Mouse (Mus musculus): ENCODE results near the gene Ddx5. TPM values are rescaled to one million over a fixed set of nuclear protein-coding genes. Genes with fewer than 3 reads are reported as not detected.
"Not testable (repeated sequence)": the region's sequence is repeated elsewhere in the genome, so short reads cannot be mapped to it uniquely, and the experiment has no call there.

Gene Ddx5
- total RNA-seq, 1 experiment from 2014 or later = 926 TPM

DNA sequence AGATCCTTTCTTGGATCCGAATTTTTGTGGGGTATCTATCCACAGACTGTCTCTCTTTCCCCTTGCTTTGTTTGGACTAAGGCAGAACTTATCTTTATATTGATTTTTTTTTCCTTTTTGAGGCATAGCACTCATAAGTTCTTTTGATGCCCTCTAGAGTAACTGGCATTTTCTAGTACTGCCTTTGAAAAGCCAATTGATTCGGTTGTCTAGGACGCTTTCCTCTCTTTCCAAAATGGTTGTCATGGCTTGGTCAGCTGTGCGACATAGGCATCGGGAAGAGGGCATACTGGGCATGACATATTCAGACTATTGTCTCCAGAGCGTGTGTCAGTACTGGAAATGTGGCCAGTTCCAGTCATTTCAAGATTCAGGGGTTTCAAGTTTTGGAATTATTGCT, 664 bp upstream of the Ddx5 start:
- no peak for DNase-seq

DNA sequence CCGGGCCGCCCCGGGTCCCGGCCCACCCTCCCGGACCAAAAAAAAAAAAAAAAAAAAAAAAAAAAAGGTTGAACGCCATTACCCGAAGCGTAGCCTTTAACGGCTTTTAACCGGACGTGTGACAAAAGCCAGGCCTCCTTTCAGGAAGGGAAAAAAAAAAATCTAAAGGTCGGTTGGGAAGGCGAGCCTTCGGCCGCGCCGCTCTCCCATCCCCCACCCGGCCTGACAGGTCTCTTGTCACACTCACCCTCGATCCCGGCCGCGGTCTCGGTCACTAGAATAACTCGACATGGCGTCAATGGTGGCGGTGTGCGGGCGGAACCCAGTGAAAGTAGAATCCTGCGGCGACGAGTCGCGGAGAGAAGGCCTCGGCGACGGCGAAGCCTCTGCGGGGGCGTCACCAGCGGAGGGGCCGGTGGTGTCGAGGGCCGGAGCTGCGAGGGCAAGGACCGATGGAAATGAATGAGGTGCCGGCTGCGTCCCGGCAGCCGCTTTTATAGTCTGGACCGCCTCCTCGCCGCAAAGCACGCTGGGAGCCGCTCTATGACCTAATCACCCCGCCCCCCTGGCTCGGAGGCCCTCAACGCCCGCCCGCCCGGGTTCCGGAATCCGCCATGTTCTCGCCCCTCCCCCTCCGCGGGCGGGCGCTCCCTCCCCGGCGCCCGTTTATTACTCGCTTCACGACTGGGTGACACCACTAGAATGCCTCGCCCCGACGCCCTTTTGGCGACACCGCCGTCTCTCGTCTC, 785 bp downstream of the Ddx5 start:
- DNase-seq = peak; percentile 100

DNA sequence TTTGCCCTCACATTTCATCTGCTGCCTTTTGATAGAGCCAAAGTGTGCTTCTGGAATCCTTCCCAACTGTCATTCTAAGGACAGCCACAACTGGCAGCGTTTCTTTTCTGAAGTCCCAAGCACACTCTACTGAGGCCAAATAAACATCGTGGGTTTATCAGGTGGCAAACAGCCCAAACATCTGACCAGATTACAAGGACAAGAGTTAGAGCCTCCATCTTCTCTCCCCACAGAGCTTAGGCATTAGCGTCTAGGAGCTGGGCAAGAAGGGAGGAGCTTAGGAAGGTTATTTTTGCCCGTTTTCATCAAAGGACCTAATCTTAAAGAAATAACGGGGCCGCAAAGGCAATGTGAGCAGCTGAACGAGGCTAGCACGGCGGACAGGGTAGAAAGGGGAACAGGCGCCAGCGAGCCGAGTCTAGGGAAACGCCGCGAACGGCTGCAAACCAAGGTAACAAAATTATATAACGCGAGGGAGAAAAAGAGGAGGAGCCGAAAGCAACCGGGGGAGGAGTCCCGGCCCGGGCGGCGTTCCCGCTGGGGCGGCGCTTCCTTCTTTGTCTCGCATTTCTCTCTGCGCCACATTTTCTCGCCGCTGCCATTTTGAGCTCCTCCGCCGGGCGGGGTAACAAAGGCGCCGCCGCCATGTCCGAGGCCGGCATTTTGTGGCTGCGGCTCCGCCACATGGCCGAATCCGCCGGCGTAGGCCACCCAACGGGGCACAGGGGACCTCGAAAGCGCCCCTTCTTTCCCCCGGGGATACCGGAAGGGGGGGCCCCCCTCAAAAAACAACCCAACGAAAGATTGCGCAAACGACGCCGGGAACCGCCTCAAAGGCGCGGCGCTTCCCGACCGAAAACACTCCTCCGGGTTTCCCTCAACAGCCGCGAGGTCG, 1.6 kb downstream of the Ddx5 start:
- DNase-seq = peak; percentile 91

DNA sequence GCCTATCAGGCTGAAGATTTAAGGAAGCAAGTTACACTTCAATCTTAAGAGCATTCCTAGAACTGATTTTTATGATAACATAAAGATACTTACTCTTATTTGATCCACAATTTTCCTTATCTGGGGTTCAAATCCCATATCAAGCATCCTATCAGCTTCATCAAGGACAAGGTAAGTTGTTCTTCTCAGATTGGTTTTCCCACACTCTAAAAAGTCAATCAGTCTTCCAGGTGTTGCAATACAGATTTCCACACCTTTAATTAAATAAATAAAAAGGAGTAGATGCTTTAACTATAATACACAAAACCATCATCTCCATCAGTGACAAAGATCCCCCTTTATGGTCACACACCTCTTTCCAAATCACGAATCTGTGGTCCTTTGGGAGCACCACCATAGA, 3.9 kb downstream of the Ddx5 start:
- no peak for DNase-seq

DNA sequence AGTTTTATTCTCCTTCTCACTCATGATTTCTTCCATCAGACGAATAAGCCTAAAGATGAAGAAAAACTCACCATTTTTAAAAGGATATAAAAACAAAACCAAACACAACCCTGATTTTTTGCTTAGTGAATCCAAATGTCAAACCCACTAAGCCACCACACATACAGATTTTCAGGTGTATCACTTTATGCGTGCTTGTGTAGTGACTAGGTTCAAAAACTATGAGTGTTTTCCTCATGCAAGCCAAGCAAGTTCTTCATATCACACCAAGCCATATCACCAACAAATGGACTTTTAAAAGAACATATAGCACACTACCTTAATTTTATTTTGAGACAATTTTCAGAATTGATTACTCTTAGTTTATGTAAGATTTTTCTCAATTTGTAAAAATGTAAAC, 4.5 kb downstream of the Ddx5 start:
- DNase-seq = no peak

DNA sequence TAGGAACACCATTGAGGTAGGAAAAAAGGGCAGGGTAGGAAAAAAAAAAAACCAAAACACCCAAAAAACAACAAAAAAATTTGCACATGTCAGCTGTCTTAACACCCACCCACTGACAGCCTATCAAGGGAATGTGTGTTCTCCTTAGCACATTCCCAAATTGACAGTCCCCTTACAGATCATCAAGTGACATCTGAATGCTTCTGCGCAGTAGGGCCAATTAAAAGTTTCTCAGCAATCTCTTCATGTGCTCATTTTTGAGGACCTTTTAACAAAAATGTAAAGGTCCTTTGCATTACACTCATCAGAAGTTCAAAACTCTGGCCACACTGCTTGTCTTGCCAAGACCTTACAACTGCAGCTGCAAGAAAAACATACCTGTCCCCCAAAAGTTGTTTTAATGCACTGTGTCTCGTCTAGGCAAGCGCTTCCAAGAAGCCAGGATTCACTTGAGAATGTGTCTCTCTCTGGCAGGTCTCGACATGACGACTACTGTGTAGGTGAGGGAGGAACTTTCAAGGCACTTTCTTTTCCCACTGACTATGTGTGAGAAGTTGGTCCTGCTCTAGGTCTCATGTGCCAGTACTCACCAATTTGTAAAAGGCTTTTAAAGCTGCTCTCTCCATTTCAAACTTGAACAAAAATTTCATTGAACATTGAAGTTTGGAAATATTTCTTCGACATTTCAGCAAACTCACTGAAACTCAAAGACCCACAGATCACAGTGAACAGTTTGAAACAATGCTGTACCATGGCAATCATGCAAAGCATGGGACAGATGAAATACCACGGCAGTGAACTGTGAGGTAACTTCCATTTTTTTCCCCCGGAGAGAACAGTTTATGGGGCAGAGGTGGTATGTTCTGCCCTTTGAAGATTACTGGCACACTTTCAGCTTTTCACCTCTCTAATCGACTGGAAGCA, 5.9 kb downstream of the Ddx5 start:
- no peak for DNase-seq

DNA sequence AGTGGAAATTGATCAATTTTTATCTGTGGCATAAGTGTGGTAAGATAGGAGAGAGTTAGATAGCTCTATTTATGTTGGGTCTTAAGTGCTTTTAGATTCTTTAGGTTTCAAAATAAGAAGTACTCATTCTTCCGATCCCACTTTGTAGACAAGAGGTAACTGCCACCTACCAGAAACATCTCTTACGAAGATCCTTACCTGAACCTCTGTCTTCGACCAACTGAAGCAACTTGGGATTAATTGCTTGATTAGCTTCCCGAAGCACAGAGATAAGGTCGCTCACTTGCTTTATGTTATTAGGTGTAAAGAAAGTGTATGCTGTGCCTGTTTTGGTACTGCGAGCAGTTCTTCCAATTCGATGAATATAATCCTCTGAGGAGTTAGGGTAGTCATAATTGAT, 6.7 kb downstream of the Ddx5 start:
- DNase-seq = not testable (repeated sequence)

DNA sequence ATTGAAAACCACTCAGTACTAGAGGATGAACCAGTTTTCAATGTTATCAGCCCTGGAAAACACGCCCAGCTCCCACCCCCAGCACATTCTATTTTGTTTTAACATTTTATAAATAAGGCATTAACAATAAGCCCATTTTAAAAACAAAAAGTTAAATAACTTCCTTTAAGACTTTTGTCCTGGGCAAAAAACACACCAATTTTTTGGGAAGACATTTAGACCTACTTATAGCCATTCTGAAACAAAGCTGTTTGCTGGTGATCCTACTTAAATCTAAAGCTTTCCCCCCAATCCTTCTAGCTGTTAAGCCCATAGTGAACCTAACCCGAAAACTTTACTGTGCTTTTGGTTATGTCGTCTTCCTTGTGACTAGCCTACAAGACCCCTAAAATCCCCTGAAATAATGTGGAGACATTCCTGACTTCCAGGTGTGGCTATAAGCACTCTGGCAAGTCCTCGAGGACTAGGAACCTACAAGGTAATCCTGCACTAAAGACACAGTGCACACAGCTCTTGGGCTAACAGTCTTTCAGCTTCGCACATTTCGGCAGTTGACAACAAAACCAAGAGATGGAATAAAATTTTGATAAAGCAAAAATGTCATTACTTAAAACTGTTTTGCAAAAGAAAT, 8.3 kb downstream of the Ddx5 start:
- no peak for DNase-seq

DNA sequence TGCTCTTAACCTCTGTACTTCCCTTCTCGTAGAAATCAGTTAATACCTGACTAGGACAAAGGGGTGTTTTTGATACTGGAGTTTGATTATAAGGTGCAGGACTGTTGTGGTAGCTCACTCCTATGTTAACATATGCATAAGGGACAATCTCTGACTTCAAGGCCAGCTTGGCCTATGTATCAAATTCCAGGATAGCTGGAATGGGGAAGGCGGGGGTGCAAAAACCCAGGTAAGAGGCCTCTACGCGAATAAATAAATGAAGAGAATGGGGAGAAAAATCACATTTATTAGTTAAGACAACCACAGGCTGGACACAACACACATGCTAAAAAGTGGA, 8.9 kb downstream of the Ddx5 start:
- DNase-seq = no peak

DNA sequence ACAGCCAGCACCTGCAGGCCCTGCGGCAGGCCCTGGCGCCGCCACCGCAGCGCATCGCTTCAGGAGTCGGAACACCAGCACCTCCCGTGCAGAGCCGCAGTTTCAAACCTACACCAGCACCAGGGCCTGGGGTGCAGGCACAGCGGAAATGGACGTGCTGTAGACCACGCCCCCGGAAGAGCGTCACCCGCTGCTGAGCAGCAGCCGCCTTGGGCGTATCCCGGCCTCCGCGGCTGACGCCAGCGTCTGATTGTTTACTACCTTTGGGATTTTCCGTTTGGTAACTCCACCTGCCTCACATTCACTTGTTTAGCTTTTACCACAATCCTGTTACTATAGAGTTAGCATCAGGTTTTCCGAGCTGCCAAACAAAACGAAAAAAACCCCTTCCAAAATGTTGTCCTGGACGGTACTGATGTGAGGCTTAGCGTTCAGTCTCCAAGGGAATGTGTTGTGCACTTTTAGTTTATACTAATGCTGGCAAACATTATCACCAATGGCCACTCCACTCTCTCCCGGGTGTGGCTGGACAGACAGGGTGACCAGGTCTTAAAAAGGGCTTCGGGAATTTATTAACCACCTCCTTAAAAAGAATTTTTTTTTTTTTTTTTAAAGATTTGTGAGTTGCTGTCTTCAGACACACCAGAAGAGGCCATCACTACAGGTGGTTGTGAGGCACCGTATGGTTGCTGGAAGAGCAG, 9.4 kb downstream of the Ddx5 start, which contains the start of gene Polg2:
Gene Polg2, minus strand, starts transcription at position 150 of the 701 bp plus-strand sequence.
- peak; percentile 90 for DNase-seq

DNA sequence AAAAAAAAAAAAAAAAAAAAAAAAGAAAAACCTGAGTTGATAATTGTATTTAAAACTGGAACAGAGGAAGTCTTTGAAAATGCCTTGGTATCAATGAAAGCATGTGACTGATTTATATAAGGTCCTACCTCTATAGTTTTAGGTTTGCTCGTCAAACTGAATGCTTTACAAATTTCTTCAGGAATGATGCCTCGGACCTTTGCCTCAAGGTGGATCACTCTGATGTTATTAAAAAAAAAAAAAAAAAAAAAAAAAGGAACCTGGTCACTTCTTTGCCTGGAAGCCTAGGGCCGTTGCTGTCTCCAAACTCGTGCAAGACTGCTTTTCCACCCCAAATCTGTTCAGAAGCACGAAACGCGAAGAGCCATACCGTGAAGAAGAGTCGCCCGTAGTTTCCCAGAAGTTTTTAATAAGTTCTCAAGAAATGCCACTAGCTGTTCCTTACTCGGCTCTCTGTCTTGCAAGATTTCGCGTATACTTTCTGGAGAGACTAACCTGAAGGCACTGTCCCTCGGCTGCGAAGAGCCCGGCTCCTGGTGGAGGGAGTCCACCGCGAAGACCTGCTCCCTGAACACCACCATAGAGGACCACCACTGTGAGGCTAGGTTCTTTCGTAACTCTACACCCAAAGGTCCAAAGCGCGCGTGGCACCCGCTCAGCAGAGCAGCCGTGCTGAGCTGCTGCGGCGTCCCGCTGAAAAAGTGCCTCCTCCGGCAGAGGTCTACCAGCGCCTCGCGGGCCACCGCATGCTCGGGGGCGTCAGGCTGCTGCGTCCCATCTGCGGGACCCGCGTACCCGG, 10.2 kb downstream of the Ddx5 start:
- DNase-seq = no peak

DNA sequence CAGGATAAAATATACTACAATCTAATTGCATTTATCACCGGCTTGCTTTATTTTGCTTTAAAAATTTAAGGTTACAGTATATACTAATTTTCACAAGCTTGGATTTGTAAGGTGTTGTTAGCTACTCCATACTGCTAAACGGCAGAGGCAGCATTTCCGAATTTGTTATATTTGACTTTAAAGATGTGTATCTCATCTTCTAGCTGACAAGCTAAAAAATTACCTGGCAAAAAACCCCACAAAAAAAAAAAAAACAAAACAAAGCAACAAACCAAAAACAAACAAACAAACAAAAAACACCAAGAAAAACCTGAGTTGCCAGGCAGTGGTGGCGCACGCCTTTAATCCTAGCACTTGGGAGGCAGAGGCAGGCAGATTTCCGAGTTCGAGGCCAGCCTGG, 10.9 kb downstream of the Ddx5 start:
- DNase-seq = no peak

DNA sequence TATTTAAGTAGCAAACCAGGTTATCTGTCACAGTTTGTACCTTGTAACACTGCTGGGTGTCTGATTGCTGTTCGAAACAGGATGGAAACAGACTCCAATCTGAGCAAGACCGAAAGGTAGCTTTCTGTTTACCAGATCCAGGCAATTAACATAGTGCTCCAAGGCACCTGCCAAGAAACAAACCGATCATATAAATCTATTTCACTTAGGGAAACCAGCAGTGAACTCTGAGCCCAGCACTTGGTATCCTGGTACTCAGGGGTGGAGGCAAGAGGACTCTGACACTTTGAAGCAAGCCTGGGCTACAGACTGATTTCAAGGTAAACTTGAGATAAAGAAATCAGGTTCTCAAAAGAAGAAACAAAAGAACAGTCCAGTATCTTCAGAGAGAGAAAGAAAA, 11.6 kb downstream of the Ddx5 start:
- no peak for DNase-seq

DNA sequence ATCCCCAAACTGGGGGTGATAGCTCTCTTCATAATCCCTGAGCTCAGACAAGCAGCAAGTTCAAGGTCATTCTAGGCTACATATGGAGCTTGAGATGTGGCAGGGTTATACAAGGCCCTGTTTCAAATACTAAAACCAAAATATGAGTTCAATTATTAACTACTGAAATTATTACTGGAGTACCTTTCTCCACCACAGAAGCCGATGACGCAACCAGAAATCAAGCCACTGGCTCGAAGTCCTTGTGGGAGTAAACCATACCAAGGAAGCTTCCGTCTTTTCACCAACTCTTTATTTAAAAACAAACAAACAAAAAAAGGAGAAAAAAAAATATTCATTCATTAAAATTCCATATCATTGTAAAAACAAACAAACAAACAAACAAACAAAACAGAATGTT, 12.0 kb downstream of the Ddx5 start:
- DNase-seq = no peak

DNA sequence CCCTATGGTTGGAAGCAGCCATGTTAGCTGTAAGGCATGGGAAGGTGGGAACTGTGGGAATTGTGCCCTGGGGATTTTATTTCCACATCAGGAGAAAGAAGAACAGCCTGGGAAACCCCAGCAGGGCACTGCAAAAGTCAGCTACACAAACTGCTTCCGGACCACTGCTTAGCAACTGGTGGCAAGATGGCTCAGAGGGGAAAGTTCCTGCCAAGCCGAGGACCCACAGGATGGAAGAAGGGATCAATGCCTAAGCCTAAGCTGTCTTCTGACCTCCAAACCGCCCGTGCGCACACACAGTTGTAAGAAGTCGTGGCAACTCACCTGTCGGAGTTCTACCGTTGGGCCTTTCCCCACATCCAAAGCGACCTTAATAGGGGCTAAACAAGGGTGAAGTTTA, 15.9 kb downstream of the Ddx5 start:
- no peak for DNase-seq

DNA sequence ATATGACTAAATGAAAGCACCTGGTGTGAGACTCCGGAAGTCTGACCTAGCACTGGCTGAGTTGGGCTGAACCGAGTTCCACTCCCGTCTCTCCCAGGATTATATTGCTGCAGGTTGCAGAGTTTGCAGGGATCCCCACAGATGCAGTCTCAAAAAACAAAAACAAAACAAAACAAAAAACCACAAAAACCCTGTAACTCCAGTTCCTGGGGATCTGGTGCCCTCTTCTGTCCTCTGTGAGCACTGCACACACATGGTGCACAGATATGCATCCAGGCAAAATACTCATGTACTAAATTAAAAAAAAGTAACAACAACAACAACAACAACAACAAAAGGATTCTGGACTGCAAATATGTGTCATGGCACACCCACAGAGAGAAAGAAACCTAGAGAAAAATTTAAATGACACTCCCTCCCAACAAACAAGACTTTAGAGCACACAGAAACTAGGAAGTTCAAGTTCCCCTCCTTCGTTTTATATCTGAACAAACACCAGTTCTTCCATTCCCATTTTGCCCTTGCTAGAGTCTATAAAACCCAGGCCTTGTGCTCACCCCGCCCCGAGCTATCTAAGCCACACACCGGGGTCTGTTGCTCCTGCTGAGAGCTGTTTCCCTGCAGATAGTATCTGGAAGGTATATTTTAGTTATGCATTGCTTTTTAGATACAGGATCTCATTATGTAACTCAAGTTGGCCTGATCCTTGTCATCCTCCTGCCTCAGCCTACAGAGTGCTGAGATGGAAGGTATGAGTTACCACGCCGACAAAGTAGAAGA, 18.6 kb downstream of the Ddx5 start:
- no peak for DNase-seq

DNA sequence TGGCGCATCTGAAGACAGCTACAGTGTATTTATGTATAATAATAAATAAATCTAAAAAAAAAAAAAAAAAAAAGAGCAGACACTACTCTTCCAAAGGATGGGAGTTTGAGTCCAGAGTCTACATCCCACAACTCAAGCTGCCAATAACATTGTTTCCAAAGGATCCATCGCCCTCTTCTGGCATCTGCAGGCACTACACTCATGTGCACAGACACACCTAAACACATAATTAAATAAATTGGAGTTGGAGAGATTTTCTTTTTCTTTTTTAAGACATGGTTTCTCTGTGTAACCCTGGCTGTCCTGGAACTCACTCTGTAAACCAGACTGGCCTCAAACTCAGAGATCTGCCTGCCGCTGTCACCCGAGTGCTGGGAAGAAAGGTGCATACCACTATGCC, 21.5 kb downstream of the Ddx5 start:
- DNase-seq = no peak

DNA sequence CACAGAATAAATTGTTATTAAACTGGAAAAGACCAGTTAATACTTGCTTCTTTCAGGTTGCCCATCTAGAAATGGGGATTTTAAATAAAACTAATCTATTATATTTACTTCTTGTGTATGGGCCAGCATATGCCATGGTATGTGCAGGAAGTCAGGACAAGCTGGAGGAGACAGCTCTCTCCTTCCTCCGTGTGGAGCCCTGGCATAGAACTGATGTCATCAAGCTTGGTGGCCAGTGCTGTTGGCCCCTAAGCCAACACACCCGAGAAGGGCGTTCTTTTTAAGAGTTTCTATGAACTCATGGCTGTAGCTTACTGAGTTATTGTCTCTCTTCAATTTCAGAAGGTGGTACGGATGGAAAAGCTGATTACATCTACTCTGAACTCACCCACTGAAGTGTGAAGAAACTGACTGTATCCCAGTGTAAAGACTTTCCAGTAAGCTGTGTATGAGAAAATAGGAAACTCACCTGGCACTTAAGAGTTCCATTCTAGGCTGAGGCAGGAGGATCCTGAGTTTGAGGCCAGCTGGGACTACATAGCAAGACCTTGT, 22.3 kb downstream of the Ddx5 start:
- DNase-seq = no peak

DNA sequence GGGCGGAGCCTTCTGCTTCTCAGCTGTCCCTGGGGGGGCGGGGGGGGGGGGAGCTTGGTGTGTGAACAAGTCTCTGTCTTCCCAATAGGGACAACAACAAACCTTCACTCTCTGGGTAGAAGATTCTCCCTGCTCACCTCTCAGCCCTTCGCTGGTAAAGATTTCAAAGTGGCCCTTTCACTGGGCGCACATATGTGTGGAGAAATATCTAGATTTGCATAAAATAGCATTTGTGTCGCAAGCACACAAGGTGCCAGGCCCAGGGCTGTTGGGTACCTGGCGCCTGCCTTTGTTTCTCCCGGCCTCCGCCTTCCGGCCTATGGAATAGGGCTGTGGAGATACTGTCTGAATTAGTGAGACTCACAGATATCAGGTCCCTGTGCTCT, 26.2 kb downstream of the Ddx5 start:
- no peak for DNase-seq
